Mouse (Mus musculus) hematopoietic stem cell, adult 5-6 weeks (primary cell): ENCODE results near the gene Pappa. TPM values are rescaled to one million over a fixed set of nuclear protein-coding genes. Genes with fewer than 3 reads are reported as not detected.

ENCODE experiments used
- ATAC-seq, 2 experiments: fragments of 125-278 bp in 1 of 2; replicated peaks in 1 of 2; 2 replicates each; pipeline ENCODE4 v1.8.0; 2016 to 2017; ENCODE audit warnings: inconsistent platforms in 2 of 2, mild to moderate bottlenecking in 2 of 2, moderate number of reproducible peaks in 2 of 2, low read depth in 1 of 2, moderate TSS enrichment in 1 of 2; ENCODE audit not compliant: low FRiP score in 2 of 2, poor library complexity in 2 of 2, severe bottlenecking in 2 of 2, insufficient read depth in 1 of 2, low TSS enrichment in 1 of 2
- total RNA-seq: library from RNA; stranded (forward); fragments of 172-1452, 232-1000 nt; gene quantifications from 2 replicates; pipeline ENCODE4 v1.2.3, GENCODE M21; 2017

Pappa gene
- total RNA-seq, 1 experiment from 2014 or later, result not detected

- no peak for ATAC-seq
Measured at GRCm38 (mm10) chr4:65372731-65373130, 248.8 kb downstream of the Pappa start.

GRCm38 (mm10) chr4:65373841-65374240, 249.9 kb downstream of the Pappa start:
- no peak for ATAC-seq

GRCm38 (mm10) chr4:65376571-65376970, 252.6 kb downstream of the Pappa start:
- ATAC-seq, result no peak

GRCm38 (mm10) chr4:65379461-65379860, 255.5 kb downstream of the Pappa start:
- ATAC-seq, result no peak

GRCm38 (mm10) chr4:65383070-65383469, 259.1 kb downstream of the Pappa start:
- no peak for ATAC-seq

GRCm38 (mm10) chr4:65391001-65391400, 267.0 kb downstream of the Pappa start:
- no peak for ATAC-seq

- no peak for ATAC-seq
Measured at GRCm38 (mm10) chr4:65396806-65397205, 272.8 kb downstream of the Pappa start.

- no peak for ATAC-seq
Measured at GRCm38 (mm10) chr4:65399457-65399856, 275.5 kb downstream of the Pappa start.

- no peak for ATAC-seq
Measured at GRCm38 (mm10) chr4:65402286-65402685, 278.3 kb downstream of the Pappa start.

- ATAC-seq, result peak; percentile 97 to 98
Measured at GRCm38 (mm10) chr4:65402836-65403634, 279.1 kb downstream of the Pappa start.
